Mouse (Mus musculus): ENCODE measurements around the gene Rpl19.

Rpl19 gene

DNA sequence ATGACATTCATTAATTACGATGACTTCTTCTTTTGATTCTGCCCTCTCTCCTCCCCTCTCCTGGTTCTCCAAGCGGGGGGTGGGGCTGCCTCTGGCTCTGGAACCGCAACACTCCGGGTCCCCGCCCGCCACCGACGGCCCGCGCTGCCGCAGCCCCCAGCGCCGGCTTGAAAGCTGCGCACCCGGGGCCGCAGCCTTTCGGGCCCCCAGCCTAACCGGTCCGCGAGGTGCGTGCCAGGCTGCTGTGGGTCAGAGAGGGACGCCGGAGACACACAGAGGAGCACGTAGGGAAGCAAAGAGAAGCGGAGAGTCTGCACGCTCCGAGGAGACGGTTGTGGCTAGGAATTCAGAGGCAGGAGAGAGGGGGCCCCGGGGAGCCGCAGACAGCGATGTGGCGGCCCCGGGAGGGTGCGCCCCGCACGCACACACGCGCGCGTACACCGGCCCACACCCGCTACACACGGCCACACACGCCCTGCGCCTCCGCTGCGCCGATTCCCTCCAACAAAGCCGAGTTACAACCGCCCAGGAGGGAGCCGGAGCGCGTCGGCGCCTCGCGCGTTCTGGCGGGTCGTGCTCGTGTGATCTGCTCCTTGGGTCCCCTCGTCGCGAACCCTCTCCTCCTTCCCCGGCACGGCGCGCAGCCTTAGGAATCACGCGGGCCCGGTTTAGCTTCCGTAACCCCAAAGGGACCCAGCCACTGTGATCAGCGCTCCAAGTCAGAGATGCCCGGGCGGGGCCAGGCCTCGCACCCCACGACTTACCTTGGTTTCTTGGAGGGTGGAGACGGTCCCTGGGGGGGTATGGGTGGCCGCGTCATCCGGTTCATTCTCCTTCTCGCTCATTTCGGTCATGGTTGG, 25.8 kb downstream of the Rpl19 start:
- DNase-seq (ENCODE audit: low spot score in 2 of 2) = no peak

DNA sequence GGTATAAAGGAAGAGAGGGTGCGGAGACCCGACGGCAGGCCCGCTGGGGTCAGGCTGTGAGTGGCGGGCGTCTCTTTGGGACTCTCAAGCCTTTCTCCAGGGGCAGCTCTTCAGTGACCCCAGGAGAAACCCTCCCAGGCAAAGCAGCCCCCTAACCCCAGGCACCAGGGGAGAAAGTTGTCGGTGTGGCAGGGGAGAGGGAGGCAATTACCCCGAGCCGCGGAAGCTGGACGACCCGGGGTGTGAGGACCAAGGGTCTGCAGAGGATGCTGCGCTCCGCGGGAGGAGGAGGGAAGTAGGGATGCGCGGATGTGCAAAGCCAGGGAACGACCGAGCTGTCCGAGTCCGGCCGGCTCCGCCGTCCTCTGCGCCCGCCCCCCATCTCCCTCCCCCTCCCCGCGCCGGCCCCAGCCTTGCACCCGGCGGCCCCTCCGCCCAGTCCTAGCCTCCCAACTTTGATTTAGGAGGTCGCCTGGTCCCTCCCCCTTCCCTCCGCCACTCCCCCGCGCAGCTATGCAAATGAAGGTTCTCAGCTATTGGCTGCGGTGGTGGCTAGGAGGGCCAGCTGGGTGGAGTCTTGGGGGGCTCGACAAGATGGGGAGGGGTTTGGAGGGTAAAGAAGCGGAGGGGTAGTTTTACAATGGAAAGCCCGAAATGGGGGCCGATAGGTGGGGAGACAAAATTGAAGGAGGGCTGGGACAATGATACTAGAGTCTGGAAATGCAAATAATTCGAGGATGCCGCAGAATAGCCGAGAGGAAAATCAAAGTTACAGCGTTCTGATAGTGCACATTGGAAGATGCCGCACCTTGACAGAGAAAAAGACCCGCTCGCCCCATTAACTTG, 26.7 kb downstream of the Rpl19 start, which contains the start of gene Stac2:
Gene Stac2, minus strand, starts transcription at position 474 of the 846 bp plus-strand sequence.
- DNase-seq (ENCODE audit: low spot score in 2 of 2) = peak in 1 of 2 experiments; percentile 70

DNA sequence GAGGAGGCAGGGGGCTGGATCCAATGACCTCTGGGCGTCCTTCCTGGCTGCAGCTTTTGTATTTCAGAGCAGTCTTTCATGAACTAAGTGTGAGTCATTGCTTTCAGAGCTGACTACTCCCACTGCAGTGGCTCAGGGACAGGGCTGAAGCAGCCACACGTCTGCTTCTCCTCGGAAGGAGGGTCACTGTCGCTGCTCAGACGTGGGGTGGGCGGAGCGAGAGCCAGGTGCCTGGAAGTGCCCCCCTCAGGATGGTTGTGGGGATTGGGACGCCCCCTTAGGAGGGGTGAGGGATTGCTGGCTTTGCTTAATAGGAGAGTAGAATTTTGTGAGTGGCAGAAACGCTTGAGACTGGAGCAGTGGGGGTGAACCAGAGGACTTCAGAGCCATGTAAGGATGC, 31.0 kb downstream of the Rpl19 start:
- DNase-seq (ENCODE audit: low spot score in 2 of 2) = peak in 1 of 2 experiments; percentile 63

DNA sequence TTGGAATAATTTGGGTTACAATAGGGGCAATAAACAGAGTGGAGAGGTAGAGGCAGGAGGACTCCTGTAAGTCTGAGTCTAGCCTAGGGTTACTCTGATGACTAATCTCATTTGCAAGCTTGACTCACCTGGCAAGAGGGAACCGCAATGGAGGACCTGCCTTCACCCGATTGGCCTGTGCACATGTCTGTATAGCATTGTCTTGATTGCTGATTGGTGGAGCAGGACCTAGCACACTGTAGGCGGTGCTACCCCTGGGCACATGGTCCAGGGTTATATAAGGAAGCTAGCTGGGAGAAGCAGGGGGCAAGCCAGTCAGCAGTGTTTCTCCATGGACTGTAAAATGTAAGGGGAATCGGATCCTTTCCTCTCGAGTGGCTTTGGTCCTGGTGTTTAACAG, 31.5 kb downstream of the Rpl19 start:
- no peak for DNase-seq (ENCODE audit: low spot score in 2 of 2)

DNA sequence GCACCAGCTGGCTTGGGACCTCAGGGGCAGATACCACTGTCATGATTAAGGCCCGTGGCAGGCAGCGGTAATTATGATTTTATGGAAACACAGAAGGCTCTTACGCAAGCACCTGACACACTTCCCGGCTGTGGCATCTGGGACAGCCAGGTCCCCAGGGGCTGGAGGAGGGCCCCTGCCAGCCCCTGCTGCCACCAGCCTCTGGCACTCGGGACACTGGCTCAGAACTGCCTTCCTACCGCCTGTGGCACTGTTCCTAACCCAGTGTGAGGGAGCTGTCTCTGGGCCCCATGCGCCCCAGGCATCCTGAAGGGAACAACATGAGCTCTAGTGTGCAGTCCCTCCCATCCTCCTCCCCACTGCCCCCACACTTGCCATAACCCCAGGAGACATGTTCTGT, 33.2 kb downstream of the Rpl19 start:
- DNase-seq (ENCODE audit: low spot score in 2 of 2) = no peak

DNA sequence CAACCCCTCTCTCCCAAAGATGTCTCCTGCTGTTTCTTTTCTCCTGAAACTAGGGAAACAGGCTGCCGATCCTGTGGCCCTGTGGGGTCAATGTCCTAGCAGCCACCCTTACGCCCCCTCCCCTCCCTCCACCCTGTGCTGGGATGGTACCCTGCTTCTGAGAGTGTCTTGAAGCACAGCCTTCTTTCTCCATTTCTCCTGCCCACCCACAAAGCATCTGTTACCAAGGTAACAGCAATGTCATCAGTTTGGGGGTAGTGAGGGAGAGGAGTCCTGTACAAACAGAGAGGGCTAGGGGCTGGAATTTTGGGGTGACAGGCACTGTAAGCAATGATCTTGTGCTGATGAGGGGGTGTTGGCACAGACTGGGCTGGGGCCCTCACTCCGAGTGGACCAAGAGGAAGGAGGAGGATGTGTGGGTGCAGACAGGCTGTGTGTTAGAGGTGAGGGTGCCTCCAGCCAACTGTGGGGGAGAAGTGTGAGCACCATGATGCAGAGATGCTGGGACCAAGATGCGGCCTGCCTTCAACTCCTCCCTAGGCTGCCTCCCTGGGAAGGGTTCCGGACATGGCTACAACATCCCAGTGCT, 33.7 kb downstream of the Rpl19 start:
- DNase-seq (ENCODE audit: low spot score in 2 of 2) = peak; percentile 58 to 66

DNA sequence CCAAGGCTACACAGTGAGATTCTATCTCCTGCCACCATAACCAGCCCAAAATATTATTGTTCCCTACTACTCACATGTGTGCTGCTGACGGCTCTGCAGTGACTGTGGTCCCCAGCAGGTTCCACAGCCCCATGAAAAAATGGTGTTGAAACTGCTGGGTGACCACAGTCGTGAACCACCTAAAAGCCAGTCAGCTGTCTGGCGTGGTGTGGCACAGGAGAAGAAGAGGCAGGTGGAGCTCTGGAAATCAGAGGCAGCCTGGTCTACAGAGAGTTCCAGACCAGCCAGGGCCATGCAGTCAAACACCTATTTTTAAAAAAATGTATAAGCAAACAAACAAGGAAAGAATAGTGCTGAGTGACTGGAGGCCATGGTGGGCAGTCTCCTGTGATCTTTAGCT, 34.9 kb downstream of the Rpl19 start:
- no peak for DNase-seq (ENCODE audit: low spot score in 2 of 2)

DNA sequence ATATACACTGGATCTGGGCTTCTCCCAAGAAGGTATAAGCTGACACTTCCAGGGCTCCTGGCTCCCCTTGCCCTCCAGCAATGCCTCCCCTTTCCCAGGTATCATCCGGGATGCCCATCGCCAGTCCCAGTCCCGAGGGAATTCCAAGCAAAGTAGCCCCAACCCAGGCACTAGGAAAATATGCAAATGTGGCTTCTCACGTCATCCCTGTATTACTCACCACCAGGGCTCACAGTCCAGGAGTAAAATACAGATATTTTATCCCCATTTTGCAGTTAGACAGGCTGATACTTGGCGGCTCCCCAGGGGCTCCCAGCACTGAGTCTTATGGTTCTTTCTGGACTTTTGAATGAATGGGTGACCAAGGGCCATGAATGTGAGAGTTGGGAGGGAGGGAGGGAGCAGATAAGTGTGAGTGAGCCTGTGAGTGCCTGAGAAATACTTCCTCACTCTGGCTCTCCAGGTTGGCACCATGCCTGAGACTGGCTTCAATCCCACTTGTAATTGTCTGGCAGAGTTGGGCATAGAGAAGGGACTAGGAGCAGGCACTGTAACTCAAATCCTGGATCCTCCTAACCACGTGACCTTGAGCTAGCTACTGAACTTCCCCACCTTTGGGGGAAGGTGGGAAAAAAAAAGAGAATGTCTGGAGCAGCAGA, 35.5 kb downstream of the Rpl19 start:
- peak; percentile 58 to 59 for DNase-seq (ENCODE audit: low spot score in 2 of 2)

DNA sequence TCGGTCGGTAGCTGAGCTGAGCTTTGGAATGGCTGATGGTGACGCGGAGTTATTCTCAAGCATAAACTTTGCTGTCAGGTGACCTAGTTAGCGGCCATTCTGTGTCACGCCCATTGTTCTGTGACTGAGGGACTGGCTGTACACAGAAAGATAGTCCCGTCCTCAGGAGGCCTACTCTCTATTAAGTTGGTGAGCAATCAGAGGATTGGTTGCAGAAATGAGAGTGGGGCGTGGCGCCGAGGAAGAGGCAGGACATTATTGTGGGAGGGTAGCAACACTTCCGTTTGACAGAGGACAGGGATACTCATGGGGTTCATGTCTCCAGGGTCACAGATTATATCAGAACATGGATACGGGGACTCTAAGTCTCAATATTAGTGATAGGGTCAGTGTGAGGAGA, 39.7 kb downstream of the Rpl19 start:
- no peak for DNase-seq (ENCODE audit: low spot score in 2 of 2)

DNA sequence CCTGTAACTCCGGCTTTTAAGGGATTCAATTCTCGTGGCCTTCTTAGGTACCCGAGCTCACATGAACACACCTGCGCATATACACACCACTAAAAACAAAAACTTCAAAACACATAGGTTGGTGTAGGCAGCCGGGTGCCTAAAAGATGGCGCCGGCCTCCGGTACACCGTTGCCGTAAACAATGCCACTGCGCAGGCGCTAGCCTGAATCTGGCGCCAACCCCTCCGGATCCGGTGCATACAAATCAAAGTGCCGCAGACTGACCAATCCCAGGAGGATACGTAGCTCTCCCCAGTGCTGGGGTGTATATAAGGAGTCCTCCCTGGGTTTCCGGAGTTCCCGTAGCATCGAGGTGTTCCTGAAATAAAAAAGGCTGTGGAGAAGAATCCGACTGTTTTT, 40.7 kb downstream of the Rpl19 start:
- no peak for DNase-seq (ENCODE audit: low spot score in 2 of 2)

DNA sequence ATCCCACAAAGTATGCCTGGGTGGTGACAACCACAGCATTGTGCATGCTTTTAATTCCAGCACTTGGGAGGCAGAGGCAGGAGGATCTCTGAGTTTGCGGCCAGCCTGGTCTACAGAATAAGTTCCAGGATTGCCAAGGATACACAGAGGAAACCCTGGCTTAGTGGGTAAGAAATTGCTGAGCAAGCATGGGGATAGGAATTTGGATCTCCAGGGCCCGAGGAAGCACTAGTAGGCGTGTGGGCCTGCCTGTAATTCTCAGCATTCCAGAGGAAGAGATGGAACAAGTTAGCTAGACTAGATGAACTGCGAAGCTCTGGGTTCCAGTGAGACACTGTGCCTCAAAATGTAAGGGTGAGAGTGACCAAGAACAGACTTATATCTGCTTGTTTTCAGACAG, 46.9 kb downstream of the Rpl19 start:
- DNase-seq (ENCODE audit: low spot score in 2 of 2) = no peak

DNA sequence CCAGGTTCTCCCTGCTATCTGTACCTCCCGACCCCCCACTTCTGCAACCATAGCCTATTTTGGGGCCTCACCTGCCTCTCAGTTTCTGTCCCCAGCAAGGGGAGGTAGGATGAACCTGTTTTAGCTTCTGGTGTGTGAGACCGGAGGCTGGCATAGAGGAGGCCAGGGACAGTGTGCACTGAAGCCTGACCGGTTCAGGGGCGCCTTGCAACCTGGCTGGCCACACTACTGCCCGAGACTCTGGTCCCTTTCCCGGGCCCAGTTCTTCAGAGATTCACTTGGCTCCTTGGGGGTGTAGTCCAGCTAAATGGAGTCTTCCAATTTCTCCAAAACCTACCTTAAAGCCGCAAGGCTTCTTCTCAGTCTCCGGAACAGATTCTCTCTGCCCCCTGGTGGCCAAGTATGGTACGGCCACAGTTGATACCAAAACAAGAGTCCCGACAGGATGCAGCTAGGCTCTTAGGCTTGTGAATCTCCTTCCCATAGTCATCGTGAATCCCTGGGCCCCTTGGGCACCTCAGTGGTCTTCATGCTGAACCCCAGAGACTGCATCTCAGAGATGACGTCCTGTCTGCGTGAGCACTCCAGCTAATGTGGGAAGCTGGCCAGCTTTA, 48.8 kb downstream of the Rpl19 start:
- peak; percentile 97 to 98 for DNase-seq (ENCODE audit: low spot score in 2 of 2)

DNA sequence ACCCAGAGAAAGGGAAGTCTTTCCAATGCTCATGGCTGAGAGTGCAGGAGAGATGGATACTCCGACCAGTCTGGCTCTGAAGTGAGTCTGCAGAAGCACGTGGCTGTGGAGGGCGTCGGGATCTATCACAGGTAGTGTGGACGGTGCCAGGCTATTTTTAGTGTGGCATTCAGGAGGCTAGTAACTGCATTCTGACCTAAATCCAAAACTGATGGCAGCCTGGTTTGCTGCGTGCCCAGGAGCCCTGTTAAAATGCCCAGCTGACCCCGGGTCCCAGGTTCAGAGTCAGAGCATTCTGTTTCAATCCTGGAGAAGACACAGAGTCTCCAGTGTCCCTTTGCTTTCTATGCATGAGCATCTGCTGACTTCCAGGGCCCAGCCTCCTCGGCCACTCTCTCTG, 50.6 kb downstream of the Rpl19 start:
- DNase-seq (ENCODE audit: low spot score in 2 of 2) = no peak
